Mouse (Mus musculus) cerebellum, adult 18-20 months (tissue): Measurements from ENCODE around the gene Aspdh.

Experiments used
- DNase-seq, 2 experiments: peaks; one replicate each; pipeline ENCODE4 v3.0.0; 2021

Aspdh gene

GRCm38 (mm10) chr7:44465111-44465510 is at the start of gene Aspdh:
Gene Aspdh, plus strand, starts transcription at chr7:44465391.
- DNase-seq: peak; percentile 43 to 47

- DNase-seq: peak in 1 of 2 experiments; percentile 41
These were observed 37.5 kb upstream of the Aspdh start for GRCm38 (mm10) chr7:44427666-44428065.

- peak; percentile 68 to 69 for DNase-seq
These were observed 36.8 kb upstream of the Aspdh start for GRCm38 (mm10) chr7:44428171-44428950.

- peak; percentile 57 to 65 for DNase-seq
These were observed 36.1 kb upstream of the Aspdh start, which contains the start of gene Lrrc4b for GRCm38 (mm10) chr7:44428968-44429521. Gene Lrrc4b, plus strand, starts transcription at chr7:44429018.

- DNase-seq: peak; percentile 39 to 56
These were observed 35.4 kb upstream of the Aspdh start for GRCm38 (mm10) chr7:44429534-44430488.

- DNase-seq: peak in 1 of 2 experiments; percentile 9
These were observed 32.6 kb upstream of the Aspdh start for GRCm38 (mm10) chr7:44432550-44432949.

- peak; percentile 25 to 53 for DNase-seq
These were observed 31.8 kb upstream of the Aspdh start for GRCm38 (mm10) chr7:44433371-44433770.

- DNase-seq: peak in 1 of 2 experiments; percentile 10
These were observed 31.1 kb upstream of the Aspdh start for GRCm38 (mm10) chr7:44434089-44434488.

GRCm38 (mm10) chr7:44435796-44436195 is 29.4 kb upstream of the Aspdh start:
- DNase-seq: peak; percentile 67 to 70

GRCm38 (mm10) chr7:44436267-44436666 is 28.9 kb upstream of the Aspdh start:
- DNase-seq: peak; percentile 50 to 63

GRCm38 (mm10) chr7:44437188-44437587 is 28.0 kb upstream of the Aspdh start:
- DNase-seq: no peak

GRCm38 (mm10) chr7:44437933-44438332 is 27.3 kb upstream of the Aspdh start:
- DNase-seq: peak; percentile 74 to 82

- no peak for DNase-seq
These were observed 25.5 kb upstream of the Aspdh start for GRCm38 (mm10) chr7:44439696-44440095.

- DNase-seq: no peak
These were observed 24.7 kb upstream of the Aspdh start for GRCm38 (mm10) chr7:44440479-44440878.

- DNase-seq: no peak
These were observed 24.0 kb upstream of the Aspdh start for GRCm38 (mm10) chr7:44441180-44441579.

- DNase-seq: peak; percentile 71 to 73
These were observed 23.5 kb upstream of the Aspdh start for GRCm38 (mm10) chr7:44441648-44442109.

- peak in 1 of 2 experiments; percentile 66 for DNase-seq
These were observed 22.8 kb upstream of the Aspdh start for GRCm38 (mm10) chr7:44442407-44442821.

- peak; percentile 78 to 81 for DNase-seq
These were observed 21.7 kb upstream of the Aspdh start for GRCm38 (mm10) chr7:44443268-44444173.

GRCm38 (mm10) chr7:44444886-44445527 is 20.2 kb upstream of the Aspdh start:
- peak; percentile 49 to 54 for DNase-seq

GRCm38 (mm10) chr7:44445528-44445923 is 19.7 kb upstream of the Aspdh start:
- peak in 1 of 2 experiments; percentile 60 for DNase-seq
